Mouse (Mus musculus) v-Abl transformed pro-B cells (cell line): ENCODE data around the gene Steap1.

Source experiments
- in situ Hi-C, 2 experiments: fragments of 400-800 bp; cut with MboI; formaldehyde crosslinking; loops; one replicate each; pipeline ENCODE4 v1.15.1; 2025; ENCODE audit not compliant: unreplicated experiment in 2 of 2

Gene Steap1

DNA sequence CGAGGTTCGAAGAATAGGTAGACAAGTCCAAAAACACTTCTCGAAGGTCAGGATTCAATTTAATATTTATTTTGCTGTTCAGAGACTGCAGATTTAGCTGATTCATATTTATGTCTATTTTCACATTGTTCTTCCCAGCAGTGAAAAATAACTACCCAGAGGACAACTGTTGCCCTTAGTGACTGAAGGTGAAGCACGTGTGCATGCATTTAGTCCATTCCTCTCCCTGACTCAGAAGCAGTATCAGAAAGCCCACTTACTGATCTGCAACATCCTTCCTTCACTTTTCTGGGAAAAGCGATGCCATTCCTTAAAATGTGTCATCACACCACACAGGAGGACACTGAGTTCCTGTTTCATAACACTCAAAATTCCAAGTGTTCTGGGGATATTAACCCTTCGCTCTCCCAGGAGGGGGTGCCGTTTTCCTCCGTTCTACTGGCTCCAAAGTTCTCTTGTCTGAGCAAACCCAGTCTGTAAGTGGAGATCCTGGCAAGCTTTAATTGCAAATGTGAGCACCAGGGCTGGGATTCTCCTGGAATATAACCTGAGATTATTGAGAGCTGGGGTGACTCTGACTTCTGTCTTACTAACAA is 60.1 kb downstream of the Steap1 start:
- in situ Hi-C loops: no loop called here

DNA sequence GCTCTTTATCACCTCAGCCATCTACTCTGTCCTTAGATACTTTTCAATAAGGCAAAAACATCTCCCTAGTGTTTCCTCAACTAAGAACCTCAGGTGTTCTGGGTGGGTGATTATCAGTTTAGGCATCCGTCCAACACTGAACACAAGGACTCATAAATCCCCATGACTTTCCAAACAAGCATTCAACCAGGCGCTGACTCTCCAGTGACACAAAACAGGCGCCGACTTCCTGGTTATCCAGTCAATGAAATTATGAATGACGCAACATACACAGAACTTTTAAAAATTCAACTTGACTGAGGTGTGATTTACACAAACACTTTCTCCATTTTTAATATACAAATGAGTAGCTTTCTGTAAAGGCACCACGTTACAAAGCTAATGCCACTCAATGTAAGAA is 60.9 kb downstream of the Steap1 start:
- in situ Hi-C loops: no loop called here

DNA sequence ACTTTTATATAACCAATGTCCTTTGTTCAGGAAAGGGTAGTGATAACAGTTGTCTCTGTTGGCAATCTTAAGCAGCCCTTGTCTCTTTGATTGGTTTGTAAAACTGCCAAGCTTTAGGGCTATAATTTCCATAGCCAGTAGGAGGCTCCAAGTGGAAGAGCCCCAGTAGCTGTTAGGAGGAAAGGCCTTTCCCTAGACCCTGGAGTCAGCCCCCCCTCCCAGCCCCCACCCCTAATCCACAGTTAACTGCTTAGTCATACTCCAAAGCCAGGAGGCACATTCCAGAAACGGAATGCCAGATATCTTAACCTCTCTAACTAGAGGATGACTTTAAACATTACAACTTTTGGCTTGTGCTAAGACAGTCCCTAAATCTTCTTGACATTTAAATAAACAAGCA is 62.2 kb downstream of the Steap1 start:
- in situ Hi-C loops: no loop called here
